Mouse (Mus musculus): ENCODE results near the gene Rras2.

- TF ChIP-seq CTCF (IDR thresholded peaks at IDR 0.05; ENCODE audit: insufficient read depth, low read depth, low read length), result no peak
- no peak for TF ChIP-seq POLR2A (IDR thresholded peaks at IDR 0.05; ENCODE audit: insufficient read depth, low read depth, low read length)
Observed at GRCm38 (mm10) chr7:114011726-114012443, 105.7 kb downstream of the Rras2 start.

Data from olfactory bulb, adult 2 months (tissue).